Mouse (Mus musculus): ENCODE results near the gene Rai1. TPM values are rescaled to one million over a fixed set of nuclear protein-coding genes. Genes with fewer than 3 reads are reported as not detected.

The Rai1 gene
- polyA plus RNA-seq, 1 experiment: 5.2 TPM

DNA sequence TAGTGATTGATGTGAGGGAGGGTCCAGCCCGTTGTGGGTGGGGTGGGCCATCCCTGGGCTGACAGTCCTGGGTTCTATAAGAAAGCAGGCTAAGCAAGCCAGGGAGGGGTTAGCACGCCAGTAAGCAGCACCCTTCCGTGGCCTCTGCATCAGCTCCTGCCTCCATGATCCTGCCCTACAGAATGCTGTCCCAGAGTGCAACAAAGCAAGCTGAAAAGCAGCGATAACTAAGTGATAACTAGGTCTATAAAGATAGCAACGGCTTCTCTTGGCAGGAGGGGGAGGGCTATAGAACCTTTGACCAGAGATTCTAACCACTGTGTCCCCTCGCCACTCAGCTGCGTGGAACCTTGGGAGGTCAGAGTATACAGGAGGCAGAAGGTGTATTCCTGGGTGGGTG is 112.7 kb downstream of the Rai1 start:
- TF ChIP-seq POLR2A (IDR thresholded peaks at IDR 0.05; ENCODE audit: control insufficient read depth, low read depth, low read length) (no peak), CTCF (IDR thresholded peaks at IDR 0.05; ENCODE audit: control insufficient read depth, insufficient read depth, insufficient replicate concordance, low read depth, low read length) (no peak)
- Histone ChIP-seq H3K4me3 (ENCODE audit: control insufficient read depth, low read depth, low read length) (no peak overlapping the region), H3K27me3 (ENCODE audit: control insufficient read depth, insufficient read depth, low read length) (no peaks in the 10 kb centered on the region), H3K36me3 (ENCODE audit: control insufficient read depth, insufficient read depth, low read length) (no peaks in the 10 kb centered on the region), H3K4me1 (ENCODE audit: control insufficient read depth, insufficient read depth, low read length) (peaks cover 25% of the 10 kb centered on the region), H3K27ac (ENCODE audit: control insufficient read depth, insufficient read depth, low read depth, low read length) (no peak overlapping the region)

GRCm38 (mm10) chr11:60219609-60220008 is 114.8 kb downstream of the Rai1 start:
- Histone ChIP-seq H3K27ac (ENCODE audit: control insufficient read depth, insufficient read depth, low read depth, low read length) (peak overlapping the region; percentile 91), H3K36me3 (ENCODE audit: control insufficient read depth, insufficient read depth, low read length) (no peaks in the 10 kb centered on the region), H3K4me1 (ENCODE audit: control insufficient read depth, insufficient read depth, low read length) (peaks cover 35% of the 10 kb centered on the region), H3K4me3 (ENCODE audit: control insufficient read depth, low read depth, low read length) (peak overlapping the region; percentile 95), H3K27me3 (ENCODE audit: control insufficient read depth, insufficient read depth, low read length) (no peaks in the 10 kb centered on the region)
- TF ChIP-seq CTCF (IDR thresholded peaks at IDR 0.05; ENCODE audit: control insufficient read depth, insufficient read depth, insufficient replicate concordance, low read depth, low read length) (no peak), POLR2A (IDR thresholded peaks at IDR 0.05; ENCODE audit: control insufficient read depth, low read depth, low read length) (no peak)

DNA sequence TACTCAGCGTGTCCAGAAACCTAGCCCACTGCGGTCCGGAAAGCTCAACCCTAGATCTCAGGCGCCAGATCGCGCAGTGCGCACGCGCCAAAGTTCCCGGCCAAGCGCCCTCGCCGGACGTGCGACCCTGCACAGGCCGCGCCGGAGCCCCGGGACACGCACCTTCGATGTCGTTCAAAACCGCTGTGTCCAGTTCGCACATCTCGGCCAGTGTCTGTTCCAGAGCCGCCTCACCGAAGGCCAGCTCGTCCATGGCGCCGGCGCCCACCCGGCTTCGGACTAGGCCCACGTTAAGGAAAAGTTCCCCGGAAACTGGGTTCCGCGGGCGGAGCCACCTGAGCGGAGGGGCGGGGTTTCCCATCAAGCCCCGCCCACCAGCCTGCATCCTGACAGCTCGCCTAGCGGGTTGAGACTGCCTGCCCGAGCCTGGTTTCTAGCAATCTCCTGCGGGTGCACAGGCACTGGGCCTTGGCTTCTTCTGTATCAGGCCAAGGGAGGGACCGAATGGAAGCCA is 115.5 kb downstream of the Rai1 start:
- TF ChIP-seq POLR2A (IDR thresholded peaks at IDR 0.05; ENCODE audit: control insufficient read depth, low read depth, low read length) (peak; percentile 64), CTCF (IDR thresholded peaks at IDR 0.05; ENCODE audit: control insufficient read depth, insufficient read depth, insufficient replicate concordance, low read depth, low read length) (no peak)
- Histone ChIP-seq H3K36me3 (ENCODE audit: control insufficient read depth, insufficient read depth, low read length) (no peaks in the 10 kb centered on the region), H3K4me1 (ENCODE audit: control insufficient read depth, insufficient read depth, low read length) (peaks cover 35% of the 10 kb centered on the region), H3K27ac (ENCODE audit: control insufficient read depth, insufficient read depth, low read depth, low read length) (peak overlapping the region; percentile 91), H3K4me3 (ENCODE audit: control insufficient read depth, low read depth, low read length) (peak overlapping the region; percentile 95), H3K27me3 (ENCODE audit: control insufficient read depth, insufficient read depth, low read length) (no peaks in the 10 kb centered on the region)

DNA sequence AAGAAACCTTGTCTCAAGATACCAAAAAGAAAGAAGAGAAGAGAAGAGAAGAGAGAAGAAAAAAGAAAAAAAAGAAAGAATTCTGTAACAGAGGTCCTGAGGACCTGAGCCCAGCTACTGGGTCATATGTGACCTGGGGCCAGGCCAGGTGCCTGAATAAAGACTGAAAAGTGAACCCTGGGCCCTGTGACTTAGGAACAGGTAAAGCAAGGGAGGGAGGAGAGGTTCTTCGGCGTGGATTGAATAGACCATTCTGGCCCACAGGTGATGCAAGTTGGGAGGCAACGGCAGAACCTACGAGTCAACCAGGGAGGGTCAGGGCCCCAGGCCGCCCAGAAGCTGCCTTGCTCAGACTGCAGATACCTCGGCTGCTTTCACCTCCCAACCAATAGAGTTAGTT is 116.6 kb downstream of the Rai1 start:
- Histone ChIP-seq H3K36me3 (ENCODE audit: control insufficient read depth, insufficient read depth, low read length) (no peaks in the 10 kb centered on the region), H3K4me3 (ENCODE audit: control insufficient read depth, low read depth, low read length) (no peak overlapping the region), H3K27me3 (ENCODE audit: control insufficient read depth, insufficient read depth, low read length) (no peaks in the 10 kb centered on the region), H3K4me1 (ENCODE audit: control insufficient read depth, insufficient read depth, low read length) (peaks cover 35% of the 10 kb centered on the region), H3K27ac (ENCODE audit: control insufficient read depth, insufficient read depth, low read depth, low read length) (no peak overlapping the region)
- TF ChIP-seq POLR2A (IDR thresholded peaks at IDR 0.05; ENCODE audit: control insufficient read depth, low read depth, low read length) (no peak), CTCF (IDR thresholded peaks at IDR 0.05; ENCODE audit: control insufficient read depth, insufficient read depth, insufficient replicate concordance, low read depth, low read length) (no peak)

DNA sequence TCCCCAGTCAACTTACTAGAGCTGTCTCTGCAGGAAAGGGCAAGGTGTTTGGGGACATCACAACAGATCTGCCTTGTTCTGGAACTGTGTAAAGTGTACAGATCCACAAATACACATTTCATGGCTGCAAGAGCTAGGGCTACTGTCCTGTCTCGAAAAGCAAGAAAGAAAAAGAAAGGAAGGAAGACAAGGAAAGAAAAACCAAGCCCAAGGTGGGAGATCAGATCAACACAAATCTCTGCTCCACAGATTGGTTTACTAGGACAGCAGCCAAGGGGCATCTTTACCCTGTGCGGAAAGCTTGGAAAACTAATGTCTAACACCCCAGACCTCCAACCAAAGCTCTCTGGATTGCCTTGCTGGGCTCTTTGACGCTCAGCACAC is 117.3 kb downstream of the Rai1 start:
- Histone ChIP-seq H3K27me3 (ENCODE audit: control insufficient read depth, insufficient read depth, low read length) (no peaks in the 10 kb centered on the region), H3K27ac (ENCODE audit: control insufficient read depth, insufficient read depth, low read depth, low read length) (no peak overlapping the region), H3K4me1 (ENCODE audit: control insufficient read depth, insufficient read depth, low read length) (peaks cover 31% of the 10 kb centered on the region), H3K4me3 (ENCODE audit: control insufficient read depth, low read depth, low read length) (no peak overlapping the region; the same call in 1 of the 2 replicates), H3K36me3 (ENCODE audit: control insufficient read depth, insufficient read depth, low read length) (no peaks in the 10 kb centered on the region)
- TF ChIP-seq CTCF (IDR thresholded peaks at IDR 0.05; ENCODE audit: control insufficient read depth, insufficient read depth, insufficient replicate concordance, low read depth, low read length) (no peak), POLR2A (IDR thresholded peaks at IDR 0.05; ENCODE audit: control insufficient read depth, low read depth, low read length) (no peak)

DNA sequence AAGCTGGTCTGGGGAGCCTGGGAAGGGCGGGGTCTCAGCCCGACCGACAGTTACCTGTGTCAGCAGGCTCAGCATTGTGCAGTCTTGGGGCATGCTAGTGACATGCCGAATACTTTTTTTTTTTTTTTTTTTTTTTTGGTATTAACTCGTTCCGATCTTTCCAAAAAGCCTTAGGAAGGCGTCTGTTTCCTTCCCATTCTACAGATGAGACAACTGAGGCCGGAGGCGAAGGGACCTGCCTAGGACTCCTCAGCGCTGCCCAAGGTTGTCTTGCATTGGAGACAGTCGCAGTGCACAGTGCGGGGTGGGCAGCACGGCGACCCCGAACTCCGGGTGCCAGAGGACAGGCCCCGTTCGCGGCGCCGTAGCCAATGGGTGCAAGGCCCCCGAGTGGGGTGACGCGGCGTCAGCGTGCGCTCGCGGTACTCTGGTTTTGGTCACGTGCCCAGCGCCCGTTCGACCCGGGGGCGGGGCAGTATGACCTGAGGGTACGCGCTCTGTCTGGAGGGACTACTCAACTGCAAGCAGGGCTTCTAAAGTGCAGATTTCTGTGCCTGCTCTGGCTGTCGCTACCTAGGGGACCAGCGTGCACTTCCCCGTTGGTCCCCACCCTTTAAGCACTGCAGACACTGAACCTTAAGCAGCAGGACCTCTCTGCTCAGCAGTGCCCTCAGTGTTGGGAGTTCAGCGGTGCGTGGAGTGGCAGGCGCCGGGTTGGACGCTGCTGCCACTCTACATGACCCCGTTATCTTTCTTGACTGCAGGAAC is 117.8 kb downstream of the Rai1 start, which contains the start of gene Srebf1:
Srebf1 (minus strand) TSS at position 113 of the 768 bp plus-strand sequence.
- Histone ChIP-seq H3K27me3 (ENCODE audit: control insufficient read depth, insufficient read depth, low read length) (no peaks in the 10 kb centered on the region), H3K36me3 (ENCODE audit: control insufficient read depth, insufficient read depth, low read length) (no peaks in the 10 kb centered on the region), H3K27ac (ENCODE audit: control insufficient read depth, insufficient read depth, low read depth, low read length) (no peak within 1 kb of the TSS), H3K4me1 (ENCODE audit: control insufficient read depth, insufficient read depth, low read length) (peaks cover 27% of the 10 kb centered on the region), H3K4me3 (ENCODE audit: control insufficient read depth, low read depth, low read length) (peak within 1 kb of the TSS; percentile 79)
- TF ChIP-seq CTCF (IDR thresholded peaks at IDR 0.05; ENCODE audit: control insufficient read depth, insufficient read depth, insufficient replicate concordance, low read depth, low read length) (peak; percentile 49; the same call in 1 of the 2 replicates), POLR2A (IDR thresholded peaks at IDR 0.05; ENCODE audit: control insufficient read depth, low read depth, low read length) (peak; percentile 62)

DNA sequence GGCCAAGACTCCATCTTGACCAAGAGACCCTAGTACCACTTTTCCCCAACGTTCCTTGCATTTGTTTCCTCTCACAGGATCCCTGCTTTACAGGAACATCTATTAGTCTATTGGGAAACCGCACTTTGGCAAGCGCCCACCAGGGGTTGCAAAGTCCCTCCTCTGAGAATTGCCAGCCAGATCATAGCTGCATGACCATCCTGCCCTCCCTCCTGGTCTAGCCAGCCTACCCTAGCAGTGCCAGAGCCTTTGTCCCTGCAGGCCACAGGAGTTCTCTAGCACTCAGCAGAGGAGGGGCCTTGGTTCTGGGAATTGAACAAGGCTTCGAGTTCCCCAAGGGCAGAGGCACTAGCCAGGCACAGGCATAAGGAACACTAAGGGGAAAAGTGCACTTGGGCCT is 119.9 kb downstream of the Rai1 start:
- H3K4me1 ChIP-seq (ENCODE audit: control insufficient read depth, insufficient read depth, low read length): peaks cover 23% of the 10 kb centered on the region
- H3K36me3 ChIP-seq (ENCODE audit: control insufficient read depth, insufficient read depth, low read length): no peaks in the 10 kb centered on the region
- no peak overlapping the region for H3K4me3 ChIP-seq (ENCODE audit: control insufficient read depth, low read depth, low read length)
- H3K27me3 ChIP-seq (ENCODE audit: control insufficient read depth, insufficient read depth, low read length): no peaks in the 10 kb centered on the region
- TF ChIP-seq CTCF (IDR thresholded peaks at IDR 0.05; ENCODE audit: control insufficient read depth, insufficient read depth, insufficient replicate concordance, low read depth, low read length): no peak
- no peak for TF ChIP-seq POLR2A (IDR thresholded peaks at IDR 0.05; ENCODE audit: control insufficient read depth, low read depth, low read length)
- no peak overlapping the region for H3K27ac ChIP-seq (ENCODE audit: control insufficient read depth, insufficient read depth, low read depth, low read length)
